In genomic region chr1:75052091-75052490, GRCm38 (mm10) we compare ENCODE assay signal across 9 mouse cellular contexts.
DNase-seq lines count a peak whose midpoint lies in the region; ATAC-seq and TF ChIP-seq lines count a peak whose summit lies in the region.
"Had no signal": no experiment of that assay in that cellular context is flagged by ENCODE, and none has a peak within 500 bp of the region (broad histone marks: within the 10 kb centered on the region; RNA-seq: fewer than 3 reads in every experiment).

No protein-coding gene starts in this region.

- H3K27me3 ChIP-seq in cerebellum, adult 2 months (ENCODE audit: control insufficient read depth, insufficient read depth, low read length): no peaks in the 10 kb centered on the region
- no peaks in the 10 kb centered on the region for H3K27me3 ChIP-seq in Patski
- no peaks in the 10 kb centered on the region for H3K27me3 ChIP-seq in midbrain, embryonic 10.5 days (ENCODE audit: low read depth, poor library complexity, severe bottlenecking)
- H3K27me3 ChIP-seq: limb, embryonic 12.5 days had no signal

- POLR2A ChIA-PET in Patski (lab: Charles Lee): interaction anchor here (0.6 to 0.7 kb wide), 2 partner anchors 170 to 478 kb away, joined by 3 to 8 read pairs; no protein-coding TSS in a partner anchor

- peak; percentile 7 to 10 for DNase-seq in cerebellum, adult 2 months
- DNase-seq in layer of hippocampus, adult 2 months (ENCODE audit: low spot score in 2 of 2): peak; percentile 29 to 41
- no peak for DNase-seq in layer of hippocampus, adult 9-11 months
- no peak for DNase-seq in Patski (ENCODE audit: low read depth, low spot score)
- peak; percentile 30 for DNase-seq in lung, postnatal 36 days
- no peak for DNase-seq in urinary bladder, postnatal 10 days (ENCODE audit: low spot score)
- no peak for DNase-seq in midbrain, embryonic 10.5 days (ENCODE audit: low spot score)

- H3K4me1 ChIP-seq in cerebellum, adult 2 months (ENCODE audit: control insufficient read depth, insufficient read depth, low read length): no peaks in the 10 kb centered on the region
- H3K4me1 ChIP-seq in midbrain, embryonic 10.5 days: no peaks in the 10 kb centered on the region
- H3K4me1 ChIP-seq: limb, embryonic 12.5 days had no signal

- WGBS in cerebellum, adult 2 months: 35% methylated on average over 4 of the region's 4 CpGs
- WGBS in midbrain, embryonic 10.5 days: 42% methylated on average over 4 of the region's 4 CpGs

- no peak overlapping the region for H3K27ac ChIP-seq in cerebellum, adult 2 months (ENCODE audit: insufficient read depth, low read length)
- no peak overlapping the region for H3K27ac ChIP-seq in layer of hippocampus, adult 2 months
- H3K27ac ChIP-seq in midbrain, embryonic 10.5 days (replicated peaks): no peak overlapping the region
- H3K27ac ChIP-seq: limb, embryonic 12.5 days had no signal

- in situ Hi-C loops in Patski (cut with MboI; ENCODE audit: low pct_unique_long_range_greater_than_20kb): no loop called here

- no peak for TF ChIP-seq POLR2A in cerebellum, adult 2 months (IDR thresholded peaks at IDR 0.05; ENCODE audit: borderline replicate concordance, insufficient read depth, low read length)

- no peak overlapping the region for H3K4me3 ChIP-seq in cerebellum, adult 2 months (replicated peaks; ENCODE audit: insufficient read depth, low read depth, low read length)
- no peak overlapping the region for H3K4me3 ChIP-seq in layer of hippocampus, adult 2 months
- no peak overlapping the region for H3K4me3 ChIP-seq in midbrain, embryonic 10.5 days
- H3K4me3 ChIP-seq: limb, embryonic 12.5 days had no signal

- H3K9me3 ChIP-seq in midbrain, embryonic 10.5 days (replicated peaks): no peaks in the 10 kb centered on the region
- H3K9me3 ChIP-seq: limb, embryonic 12.5 days had no signal

- no peak for TF ChIP-seq CTCF in cerebellum, adult 2 months (IDR thresholded peaks at IDR 0.05; ENCODE audit: borderline replicate concordance, insufficient read depth, low read depth, low read length)
- peak; percentile 86 for TF ChIP-seq CTCF in layer of hippocampus, adult 2 months (conservative IDR thresholded peaks at IDR 0.05)
- TF ChIP-seq CTCF in Patski (IDR thresholded peaks at IDR 0.05): peak; percentile 64

- CTCF ChIA-PET in Patski (lab: Charles Lee): interaction anchor here (0.7 to 2.7 kb wide), 17 partner anchors 10 to 201 kb away, joined by 3 to 7 read pairs (median 3); no protein-coding TSS in a partner anchor

- H3K36me3 ChIP-seq in midbrain, embryonic 10.5 days: no peaks in the 10 kb centered on the region
- H3K36me3 ChIP-seq: limb, embryonic 12.5 days had no signal

- ATAC-seq in cerebellum, adult (ENCODE audit: insufficient number of reproducible peaks, low FRiP score, low TSS enrichment): no peak
- no peak for ATAC-seq in Patski

Comparison
In these comparisons a context has a peak if more than half of its experiments do, and no peak if none do; other contexts are left out.
1. DNase-seq: peak in cerebellum, adult 2 months (2 of 2), layer of hippocampus, adult 2 months (2 of 2) and lung, postnatal 36 days (single experiment); none in layer of hippocampus, adult 9-11 months (single experiment), Patski (single experiment), urinary bladder, postnatal 10 days (single experiment) and midbrain, embryonic 10.5 days (single experiment).